Mouse (Mus musculus) midbrain, postnatal 0 days (tissue): ENCODE measurements around the gene Rexo4. TPM values are rescaled to one million over a fixed set of nuclear protein-coding genes. Genes with fewer than 3 reads are reported as not detected.

Experiments used
- ATAC-seq: fragments of 200-750 bp; cut with Nextera tagmentation; 2 replicates; pipeline ENCODE4 v1.8.0; 2017; ENCODE audit warnings: moderate number of reproducible peaks, mild to moderate bottlenecking, moderate TSS enrichment, moderate library complexity; ENCODE audit not compliant: low FRiP score
- DNase-seq: peaks from one replicate; pipeline ENCODE4 v3.0.0-alpha.2; 2015; ENCODE audit warnings: low spot score
- H3K27ac ChIP-seq: fragments of 300-500 bp; sonication (generic); 2 replicates; pipeline ENCODE4 v1.5.1; 2014; ENCODE audit warnings: low read depth, mild to moderate bottlenecking, low read length, mixed read lengths
- H3K27me3 ChIP-seq: fragments of 300-500 bp; sonication (generic); 2 replicates; pipeline ENCODE4 v1.6.1; 2014; ENCODE audit warnings: low read length, control low read depth, mixed read lengths; ENCODE audit not compliant: insufficient read depth
- H3K36me3 ChIP-seq: fragments of 300-500 bp; sonication (generic); 2 replicates; pipeline ENCODE4 v1.6.1; 2014; ENCODE audit warnings: low read length, control low read depth, mixed read lengths; ENCODE audit not compliant: insufficient read depth
- H3K4me1 ChIP-seq: fragments of 300-500 bp; sonication (generic); 2 replicates; pipeline ENCODE4 v1.6.1; 2014; ENCODE audit warnings: mild to moderate bottlenecking, control low read depth, antibody characterized with exemption, low read length, mixed read lengths; ENCODE audit not compliant: insufficient read depth
- H3K4me2 ChIP-seq: fragments of 300-500 bp; sonication (generic); 2 replicates; pipeline ENCODE4 v1.6.1; 2014; ENCODE audit warnings: low read depth, mild to moderate bottlenecking, low read length, mixed read lengths; ENCODE audit not compliant: poor library complexity, severe bottlenecking
- H3K4me3 ChIP-seq: fragments of 300-500 bp; sonication (generic); 2 replicates; pipeline ENCODE4 v1.5.1; 2014; ENCODE audit warnings: low read depth, mild to moderate bottlenecking, low read length, moderate library complexity
- H3K9ac ChIP-seq: fragments of 300-500 bp; sonication (generic); replicated peaks from 2 replicates; pipeline ENCODE4 v1.6.1; 2014; ENCODE audit warnings: mild to moderate bottlenecking, low read length, moderate library complexity, mixed read lengths; ENCODE audit not compliant: poor library complexity, severe bottlenecking
- H3K9me3 ChIP-seq: fragments of 300-500 bp; sonication (generic); 2 replicates; pipeline ENCODE4 v1.6.1; 2016; ENCODE audit warnings: low read length, control low read depth
- CTCF ChIP-seq: IDR thresholded peaks from 2 replicates; pipeline ENCODE4 v1.5.1; 2016; ENCODE audit warnings: antibody characterized with exemption, mild to moderate bottlenecking
- WGBS: fragments of 180-500 bp; shearing (Covaris S2); extraction: QIAGEN DNeasy Blood & Tissue Kit; methylation state at CpG from one replicate; pipeline ENCODE4 v1.1.7; 2014; 5-methylcytosine and 5-hydroxymethylcytosine counted together
- polyA plus RNA-seq: library from polyadenylated mRNA; unstranded; fragments of >200 nt; fragmentation: Nextera tagmentation; extraction: Ambion mirVana; gene quantifications from 2 replicates; pipeline ENCODE4 v1.2.1, GENCODE M21; 2015
- total RNA-seq: library from RNA; depleted of rRNA; stranded (reverse); fragments of >200 nt; gene quantifications from 2 replicates; pipeline ENCODE4 v1.2.3, GENCODE M21; 2014; rRNA removed

Rexo4 gene
- total RNA-seq, result 39.1 and 41.8 TPM in 2 replicates
- polyA plus RNA-seq, result 26.0 and 29.4 TPM in 2 replicates

- peak within 1 kb of the TSS; percentile 64 for H3K4me3 ChIP-seq
- peak within 1 kb of the TSS; percentile 79 for H3K4me2 ChIP-seq
- peaks cover 7% of the 10 kb centered on the region; the same call in 1 of the 2 replicates for H3K36me3 ChIP-seq
- no peaks in the 10 kb centered on the region for H3K27me3 ChIP-seq
- TF ChIP-seq CTCF, result peak; percentile 9; the same call in 1 of the 2 replicates
- ATAC-seq (peak; percentile 97), DNase-seq (peak; percentile 98)
- peaks cover 16% of the 10 kb centered on the region for H3K4me1 ChIP-seq
- H3K27ac ChIP-seq, result peak within 1 kb of the TSS; percentile 94
- H3K9ac ChIP-seq, result peak within 1 kb of the TSS; percentile 60
- no peaks in the 10 kb centered on the region for H3K9me3 ChIP-seq
- WGBS, result under 1% methylated on average over 50 of the region's 50 CpGs
Measured at GRCm38 (mm10) chr2:26963923-26964723, at the start of gene Rexo4. Gene Rexo4 (minus strand): TSS chr2:26964386.

GRCm38 (mm10) chr2:27009714-27010244 is 45.6 kb upstream of the Rexo4 start, which contains the start of gene Cacfd1:
Gene Cacfd1 (plus strand): TSS chr2:27009926.
- no peaks in the 10 kb centered on the region for H3K27me3 ChIP-seq
- H3K4me2 ChIP-seq, result peak within 1 kb of the TSS; percentile 84
- DNase-seq, result peak; percentile 92
- 1% methylated on average over 43 of the region's 43 CpGs for WGBS
- no peaks in the 10 kb centered on the region for H3K9me3 ChIP-seq
- H3K27ac ChIP-seq, result peak within 1 kb of the TSS; percentile 83
- peak within 1 kb of the TSS; percentile 67 for H3K4me3 ChIP-seq
- H3K4me1 ChIP-seq, result peaks cover 16% of the 10 kb centered on the region; the same call in 1 of the 2 replicates
- peak within 1 kb of the TSS; percentile 93 for H3K9ac ChIP-seq
- ATAC-seq, result peak; percentile 94
- no peak for TF ChIP-seq CTCF
- H3K36me3 ChIP-seq, result peaks cover 12% of the 10 kb centered on the region

- no peak for TF ChIP-seq CTCF
- Histone ChIP-seq H3K9me3 (no peaks in the 10 kb centered on the region), H3K4me2 (no peak overlapping the region), H3K36me3 (no peaks in the 10 kb centered on the region), H3K4me1 (peaks cover 16% of the 10 kb centered on the region; the same call in 1 of the 2 replicates), H3K4me3 (no peak overlapping the region), H3K9ac (no peak overlapping the region), H3K27me3 (no peaks in the 10 kb centered on the region), H3K27ac (no peak overlapping the region)
- WGBS, result 74% methylated on average over 7 of the region's 7 CpGs
- no peak for ATAC-seq
- no peak for DNase-seq
Measured at GRCm38 (mm10) chr2:27007701-27008100, 43.5 kb upstream of the Rexo4 start.

GRCm38 (mm10) chr2:27006255-27006654 is 42.1 kb upstream of the Rexo4 start:
- Histone ChIP-seq H3K4me2 (no peak overlapping the region), H3K4me1 (peaks cover 16% of the 10 kb centered on the region; the same call in 1 of the 2 replicates), H3K9ac (no peak overlapping the region), H3K4me3 (no peak overlapping the region), H3K27me3 (no peaks in the 10 kb centered on the region), H3K27ac (no peak overlapping the region), H3K9me3 (no peaks in the 10 kb centered on the region), H3K36me3 (no peaks in the 10 kb centered on the region)
- DNase-seq (no peak), ATAC-seq (no peak)
- WGBS, result 69% methylated on average over 4 of the region's 4 CpGs
- no peak for TF ChIP-seq CTCF

GRCm38 (mm10) chr2:26997993-26998392 is 33.8 kb upstream of the Rexo4 start:
- no peak for ATAC-seq
- no peak for DNase-seq
- Histone ChIP-seq H3K27me3 (no peaks in the 10 kb centered on the region), H3K27ac (no peak overlapping the region), H3K36me3 (no peaks in the 10 kb centered on the region), H3K4me1 (no peaks in the 10 kb centered on the region), H3K4me2 (no peak overlapping the region), H3K9ac (no peak overlapping the region), H3K9me3 (no peaks in the 10 kb centered on the region), H3K4me3 (no peak overlapping the region)
- 94% methylated on average over 6 of the region's 7 CpGs for WGBS
- TF ChIP-seq CTCF, result no peak

GRCm38 (mm10) chr2:26997498-26997897 is 33.3 kb upstream of the Rexo4 start:
- H3K27ac ChIP-seq, result no peak overlapping the region
- H3K4me2 ChIP-seq, result no peak overlapping the region
- no peaks in the 10 kb centered on the region for H3K9me3 ChIP-seq
- peak; percentile 30 for TF ChIP-seq CTCF
- no peak overlapping the region for H3K9ac ChIP-seq
- 77% methylated on average over 1 of the region's 1 CpGs for WGBS
- no peak for ATAC-seq
- no peak overlapping the region for H3K4me3 ChIP-seq
- no peak for DNase-seq
- no peaks in the 10 kb centered on the region for H3K27me3 ChIP-seq
- H3K4me1 ChIP-seq, result no peaks in the 10 kb centered on the region
- no peaks in the 10 kb centered on the region for H3K36me3 ChIP-seq
